Mouse (Mus musculus) frontal cortex, adult (tissue): ENCODE measurements around the gene Auts2.

Experiments
- ATAC-seq: cut with Nextera tagmentation; 2 replicates; pipeline ENCODE4 v1.9.2; 2017; ENCODE audit warnings: mild to moderate bottlenecking, moderate library complexity, mixed read lengths; ENCODE audit not compliant: low TSS enrichment

Auts2 gene

GRCm38 (mm10) chr5:131463402-131463801 lies 1079.7 kb downstream of the Auts2 start:
- ATAC-seq, result peak; percentile 55

GRCm38 (mm10) chr5:131459951-131460350 lies 1083.2 kb downstream of the Auts2 start:
- ATAC-seq, result no peak

- ATAC-seq, result no peak
Observed at GRCm38 (mm10) chr5:131459549-131459948, 1083.6 kb downstream of the Auts2 start.

GRCm38 (mm10) chr5:131458700-131459099 lies 1084.4 kb downstream of the Auts2 start:
- ATAC-seq, result no peak

- ATAC-seq, result no peak
Observed at GRCm38 (mm10) chr5:131457999-131458398, 1085.1 kb downstream of the Auts2 start.

GRCm38 (mm10) chr5:131449181-131449868 lies 1093.8 kb downstream of the Auts2 start:
- ATAC-seq, result peak; percentile 44; the same call in 1 of the 2 replicates

- no peak for ATAC-seq
Observed at GRCm38 (mm10) chr5:131435239-131435876, 1107.8 kb downstream of the Auts2 start.

GRCm38 (mm10) chr5:131433291-131433690 lies 1109.9 kb downstream of the Auts2 start:
- no peak for ATAC-seq

- ATAC-seq, result no peak
Observed at GRCm38 (mm10) chr5:131431896-131432295, 1111.2 kb downstream of the Auts2 start.

GRCm38 (mm10) chr5:131430109-131430508 lies 1113.0 kb downstream of the Auts2 start:
- ATAC-seq, result peak; percentile 60; the same call in 1 of the 2 replicates

GRCm38 (mm10) chr5:131429563-131429962 lies 1113.6 kb downstream of the Auts2 start:
- ATAC-seq, result no peak

- ATAC-seq, result peak; percentile 65; the same call in 1 of the 2 replicates
Observed at GRCm38 (mm10) chr5:131427734-131428413, 1115.3 kb downstream of the Auts2 start.

- ATAC-seq, result no peak
Observed at GRCm38 (mm10) chr5:131422737-131423136, 1120.4 kb downstream of the Auts2 start.

GRCm38 (mm10) chr5:131420406-131420805 lies 1122.7 kb downstream of the Auts2 start:
- ATAC-seq, result no peak

- ATAC-seq, result no peak
Observed at GRCm38 (mm10) chr5:131415902-131416545, 1127.1 kb downstream of the Auts2 start.

GRCm38 (mm10) chr5:131398250-131398649 lies 1144.9 kb downstream of the Auts2 start:
- no peak for ATAC-seq

GRCm38 (mm10) chr5:131395756-131396155 lies 1147.4 kb downstream of the Auts2 start:
- no peak for ATAC-seq
